Mouse (Mus musculus): ENCODE data around the gene Pon3. TPM values are rescaled to one million over a fixed set of nuclear protein-coding genes. Genes with fewer than 3 reads are reported as not detected.
A peak's percentile ranks its signal among the peaks of the same experiment; 100 is the strongest.

Gene Pon3
- polyA plus RNA-seq, 1 experiment from 2014 or later, result 4.1 TPM

- WGBS, result 85% methylated on average over 8 of the region's 8 CpGs
Observed at GRCm38 (mm10) chr6:5263250-5263999, 7.3 kb upstream of the Pon3 start.

GRCm38 (mm10) chr6:5262322-5263249 lies 6.5 kb upstream of the Pon3 start:
- WGBS, result 89% methylated on average over 9 of the region's 10 CpGs

More at GRCm38 (mm10) chr6:5263250-5263999, 7.3 kb upstream of the Pon3 start:
- Histone ChIP-seq H3K4me2 (ENCODE audit: low read length) (no peak overlapping the region), H3K9me3 (replicated peaks; ENCODE audit: control insufficient read depth, low read length) (no peaks in the 10 kb centered on the region), H3K4me3 (ENCODE audit: low read depth, low read length) (no peak overlapping the region), H3K27me3 (replicated peaks; ENCODE audit: control insufficient read depth, insufficient read depth, low read length) (no peaks in the 10 kb centered on the region), H3K27ac (ENCODE audit: low read depth, low read length) (no peak overlapping the region), H3K36me3 (ENCODE audit: control insufficient read depth, insufficient read depth, low read length) (no peaks in the 10 kb centered on the region), H3K9ac (ENCODE audit: low read length) (no peak overlapping the region), H3K4me1 (ENCODE audit: control insufficient read depth, insufficient read depth, low read length) (no peaks in the 10 kb centered on the region)
- no peak for DNase-seq (ENCODE audit: low spot score)
- ATAC-seq, result no peak

GRCm38 (mm10) chr6:5255291-5255690 lies 795 bp downstream of the Pon3 start:
- ATAC-seq (peak; percentile 57; the same call in 1 of the 2 replicates), DNase-seq (ENCODE audit: low spot score) (peak; percentile 40)
- Histone ChIP-seq H3K27me3 (replicated peaks; ENCODE audit: control insufficient read depth, insufficient read depth, low read length) (no peaks in the 10 kb centered on the region), H3K9me3 (replicated peaks; ENCODE audit: control insufficient read depth, low read length) (no peaks in the 10 kb centered on the region), H3K4me1 (ENCODE audit: control insufficient read depth, insufficient read depth, low read length) (peaks cover 7% of the 10 kb centered on the region), H3K36me3 (ENCODE audit: control insufficient read depth, insufficient read depth, low read length) (no peaks in the 10 kb centered on the region), H3K4me3 (ENCODE audit: low read depth, low read length) (no peak overlapping the region), H3K9ac (ENCODE audit: low read length) (no peak overlapping the region), H3K27ac (ENCODE audit: low read depth, low read length) (no peak overlapping the region), H3K4me2 (ENCODE audit: low read length) (peak overlapping the region; percentile 36)
- WGBS, result 64% methylated on average over 6 of the region's 6 CpGs

More at GRCm38 (mm10) chr6:5262322-5263249, 6.5 kb upstream of the Pon3 start:
- no peak overlapping the region for H3K4me2 ChIP-seq (ENCODE audit: low read length)
- no peaks in the 10 kb centered on the region for H3K9me3 ChIP-seq (replicated peaks; ENCODE audit: control insufficient read depth, low read length)
- no peak overlapping the region for H3K27ac ChIP-seq (ENCODE audit: low read depth, low read length)
- no peaks in the 10 kb centered on the region for H3K27me3 ChIP-seq (replicated peaks; ENCODE audit: control insufficient read depth, insufficient read depth, low read length)
- H3K36me3 ChIP-seq (ENCODE audit: control insufficient read depth, insufficient read depth, low read length), result no peaks in the 10 kb centered on the region
- DNase-seq (ENCODE audit: low spot score) (no peak), ATAC-seq (no peak)
- no peaks in the 10 kb centered on the region for H3K4me1 ChIP-seq (ENCODE audit: control insufficient read depth, insufficient read depth, low read length)
- no peak overlapping the region for H3K4me3 ChIP-seq (ENCODE audit: low read depth, low read length)
- no peak overlapping the region for H3K9ac ChIP-seq (ENCODE audit: low read length)

DNA sequence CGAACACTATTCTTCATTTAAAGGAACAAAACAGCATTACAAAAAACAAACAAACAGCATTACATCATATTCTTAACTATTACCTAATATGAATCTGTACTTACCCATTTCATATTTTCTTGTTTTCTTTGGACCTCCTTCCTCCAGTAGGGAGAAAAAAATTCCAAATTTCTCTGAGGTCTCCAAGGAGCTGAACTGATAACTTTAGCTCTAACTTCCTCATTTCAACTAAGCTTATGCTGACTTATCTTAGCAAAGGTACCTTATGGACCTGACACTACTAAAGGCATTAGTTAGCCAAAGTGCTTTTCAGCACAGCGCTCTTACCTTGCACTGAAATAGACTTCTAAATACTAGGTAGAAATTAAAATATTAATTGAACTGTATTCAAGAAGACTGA lies 1.2 kb downstream of the Pon3 start:
- 93% methylated on average over 2 of the region's 2 CpGs for WGBS
- no peak for ATAC-seq

DNA sequence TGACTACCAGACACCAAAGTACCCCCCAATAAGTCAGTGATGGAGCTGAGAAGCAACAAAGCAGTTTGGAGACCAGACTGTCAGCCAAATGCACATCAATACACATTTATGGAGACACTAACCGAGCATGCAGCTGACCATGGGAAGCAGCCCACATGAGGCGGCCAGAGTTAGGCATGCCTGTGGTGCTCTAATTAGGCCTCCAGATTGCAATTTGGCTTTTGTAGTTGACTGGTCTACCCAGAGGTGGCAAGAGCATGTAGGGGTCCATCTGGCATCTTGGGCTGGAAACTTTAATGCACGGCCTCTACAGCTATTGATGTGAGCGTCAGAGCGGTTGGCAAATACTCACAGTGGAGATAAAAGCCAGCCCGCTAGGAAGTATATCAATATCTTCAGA lies 10.2 kb downstream of the Pon3 start:
- no peaks in the 10 kb centered on the region for H3K27me3 ChIP-seq (replicated peaks; ENCODE audit: control insufficient read depth, insufficient read depth, low read length)
- no peak for ATAC-seq
- H3K9ac ChIP-seq (ENCODE audit: low read length), result no peak overlapping the region
- H3K4me2 ChIP-seq (ENCODE audit: low read length), result no peak overlapping the region
- no peaks in the 10 kb centered on the region for H3K4me1 ChIP-seq (ENCODE audit: control insufficient read depth, insufficient read depth, low read length)
- no peak overlapping the region for H3K4me3 ChIP-seq (ENCODE audit: low read depth, low read length)
- WGBS, result 87% methylated on average over 6 of the region's 6 CpGs
- DNase-seq (ENCODE audit: low spot score), result no peak
- H3K9me3 ChIP-seq (replicated peaks; ENCODE audit: control insufficient read depth, low read length), result no peaks in the 10 kb centered on the region
- H3K36me3 ChIP-seq (ENCODE audit: control insufficient read depth, insufficient read depth, low read length), result no peaks in the 10 kb centered on the region
- no peak overlapping the region for H3K27ac ChIP-seq (ENCODE audit: low read depth, low read length)

More for the DNA sequence above, 1.2 kb downstream of the Pon3 start:
- no peak for DNase-seq (ENCODE audit: low spot score)
- Histone ChIP-seq H3K27me3 (replicated peaks; ENCODE audit: control insufficient read depth, insufficient read depth, low read length) (no peaks in the 10 kb centered on the region), H3K4me1 (ENCODE audit: control insufficient read depth, insufficient read depth, low read length) (peaks cover 7% of the 10 kb centered on the region), H3K27ac (ENCODE audit: low read depth, low read length) (no peak overlapping the region), H3K9ac (ENCODE audit: low read length) (no peak overlapping the region), H3K4me3 (ENCODE audit: low read depth, low read length) (no peak overlapping the region), H3K4me2 (ENCODE audit: low read length) (no peak overlapping the region), H3K9me3 (replicated peaks; ENCODE audit: control insufficient read depth, low read length) (no peaks in the 10 kb centered on the region), H3K36me3 (ENCODE audit: control insufficient read depth, insufficient read depth, low read length) (no peaks in the 10 kb centered on the region)

- no peak overlapping the region for H3K4me3 ChIP-seq (ENCODE audit: low read depth, low read length)
- H3K27me3 ChIP-seq (replicated peaks; ENCODE audit: control insufficient read depth, insufficient read depth, low read length), result no peaks in the 10 kb centered on the region
- WGBS, result 95% methylated on average over 3 of the region's 3 CpGs
- ATAC-seq, result no peak
- no peak for DNase-seq (ENCODE audit: low spot score)
- H3K9ac ChIP-seq (ENCODE audit: low read length), result no peak overlapping the region
- no peak overlapping the region for H3K27ac ChIP-seq (ENCODE audit: low read depth, low read length)
- H3K9me3 ChIP-seq (replicated peaks; ENCODE audit: control insufficient read depth, low read length), result no peaks in the 10 kb centered on the region
- H3K36me3 ChIP-seq (ENCODE audit: control insufficient read depth, insufficient read depth, low read length), result no peaks in the 10 kb centered on the region
- no peak overlapping the region for H3K4me2 ChIP-seq (ENCODE audit: low read length)
- H3K4me1 ChIP-seq (ENCODE audit: control insufficient read depth, insufficient read depth, low read length), result no peaks in the 10 kb centered on the region
Observed at GRCm38 (mm10) chr6:5238799-5239198, 17.3 kb downstream of the Pon3 start.

- ATAC-seq (no peak), DNase-seq (ENCODE audit: low spot score) (no peak)
- no peaks in the 10 kb centered on the region for H3K4me1 ChIP-seq (ENCODE audit: control insufficient read depth, insufficient read depth, low read length)
Observed at GRCm38 (mm10) chr6:5237510-5237909, 18.6 kb downstream of the Pon3 start.

DNA sequence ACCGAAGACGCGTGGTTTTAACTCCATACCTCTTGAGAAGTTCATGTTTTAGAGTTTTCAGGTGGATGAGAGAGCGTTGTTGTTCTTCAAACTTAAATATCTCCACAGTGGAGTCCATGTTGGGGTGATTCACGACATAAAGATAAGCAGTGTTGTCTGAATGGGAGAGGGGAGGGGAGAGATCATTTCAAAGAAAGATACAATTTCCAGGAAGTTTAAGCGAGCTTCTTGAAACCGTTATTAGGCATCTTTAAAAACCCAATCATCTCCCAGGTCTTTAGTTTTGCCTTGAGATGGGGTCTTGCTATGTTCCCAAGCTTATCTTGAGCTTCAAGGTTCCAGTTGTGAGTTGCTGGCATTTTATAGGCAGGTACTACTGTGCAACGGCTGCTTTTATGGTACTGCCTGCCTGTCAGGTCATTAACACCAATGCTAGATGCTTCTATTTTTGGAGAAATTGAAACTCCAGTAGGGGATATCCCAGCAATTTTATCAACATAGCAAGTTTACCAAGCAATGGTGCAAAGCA lies 19.2 kb downstream of the Pon3 start:
- WGBS, result 63% methylated on average over 8 of the region's 8 CpGs
- no peaks in the 10 kb centered on the region for H3K4me1 ChIP-seq (ENCODE audit: control insufficient read depth, insufficient read depth, low read length)
- no peaks in the 10 kb centered on the region for H3K9me3 ChIP-seq (replicated peaks; ENCODE audit: control insufficient read depth, low read length)
- H3K36me3 ChIP-seq (ENCODE audit: control insufficient read depth, insufficient read depth, low read length), result no peaks in the 10 kb centered on the region
- ATAC-seq, result no peak
- H3K4me2 ChIP-seq (ENCODE audit: low read length), result no peak overlapping the region
- no peak overlapping the region for H3K9ac ChIP-seq (ENCODE audit: low read length)
- H3K27ac ChIP-seq (ENCODE audit: low read depth, low read length), result no peak overlapping the region
- no peak overlapping the region for H3K4me3 ChIP-seq (ENCODE audit: low read depth, low read length)
- DNase-seq (ENCODE audit: low spot score), result no peak
- no peaks in the 10 kb centered on the region for H3K27me3 ChIP-seq (replicated peaks; ENCODE audit: control insufficient read depth, insufficient read depth, low read length)

More at GRCm38 (mm10) chr6:5237510-5237909, 18.6 kb downstream of the Pon3 start:
- Histone ChIP-seq H3K9ac (ENCODE audit: low read length) (no peak overlapping the region), H3K27me3 (replicated peaks; ENCODE audit: control insufficient read depth, insufficient read depth, low read length) (no peaks in the 10 kb centered on the region), H3K9me3 (replicated peaks; ENCODE audit: control insufficient read depth, low read length) (no peaks in the 10 kb centered on the region), H3K36me3 (ENCODE audit: control insufficient read depth, insufficient read depth, low read length) (no peaks in the 10 kb centered on the region), H3K4me3 (ENCODE audit: low read depth, low read length) (no peak overlapping the region), H3K27ac (ENCODE audit: low read depth, low read length) (no peak overlapping the region), H3K4me2 (ENCODE audit: low read length) (no peak overlapping the region)
- 95% methylated on average over 4 of the region's 4 CpGs for WGBS
